Mouse (Mus musculus) MEL (cell line): ENCODE measurements around the gene Cxcr5. TPM values are rescaled to one million over a fixed set of nuclear protein-coding genes. Genes with fewer than 3 reads are reported as not detected.

Source experiments
- DNase-seq: peaks from one replicate; pipeline ENCODE4 v3.0.0; 2011; ENCODE audit warnings: low read depth, low spot score
- H3K27ac ChIP-seq: 2 replicates; pipeline ENCODE4 v1.5.1; 2012; ENCODE audit warnings: low read depth, mild to moderate bottlenecking, control low read depth, low read length, moderate library complexity; ENCODE audit not compliant: control insufficient read depth
- H3K27me3 ChIP-seq, 2 experiments: fragments of 150-350 bp in 1 of 2; sonication (generic) in 1 of 2; 2 replicates each; pipeline ENCODE4 v1.6.1; 2012; ENCODE audit warnings: low read length in 2 of 2, mild to moderate bottlenecking in 2 of 2, improper control_type of control experiment in 1 of 2, moderate library complexity in 1 of 2; ENCODE audit not compliant: insufficient read depth in 2 of 2, control insufficient read depth in 1 of 2
- H3K36me3 ChIP-seq, 2 experiments: 2 replicates each; pipeline ENCODE4 v1.6.1; 2012 to 2014; ENCODE audit warnings: low read length in 2 of 2, improper control_type of control experiment in 1 of 2, inconsistent platforms in 1 of 2, mild to moderate bottlenecking in 1 of 2; ENCODE audit not compliant: insufficient read depth in 2 of 2, control insufficient read depth in 1 of 2
- H3K4me1 ChIP-seq, 2 experiments: fragments of 150-350 bp in 1 of 2; sonication (generic) in 1 of 2; 2 replicates each; pipeline ENCODE4 v1.6.1; 2012; ENCODE audit warnings: low read length in 2 of 2, improper control_type of control experiment in 1 of 2, mild to moderate bottlenecking in 1 of 2; ENCODE audit not compliant: insufficient read depth in 2 of 2, control insufficient read depth in 1 of 2
- H3K4me3 ChIP-seq, 2 experiments: fragments of 150-350 bp in 1 of 2; sonication (generic) in 1 of 2; 2 replicates each; pipeline ENCODE4 v1.5.1; 2012; ENCODE audit warnings: low read depth in 2 of 2, low read length in 2 of 2, mild to moderate bottlenecking in 2 of 2, moderate library complexity in 2 of 2, control low read depth in 1 of 2, improper control_type of control experiment in 1 of 2; ENCODE audit not compliant: control insufficient read depth in 1 of 2, insufficient read depth in 1 of 2
- H3K79me2 ChIP-seq: 2 replicates; pipeline ENCODE4 v1.6.1; 2012; ENCODE audit warnings: mild to moderate bottlenecking, low read length, moderate library complexity; ENCODE audit not compliant: control insufficient read depth, poor library complexity, insufficient read depth
- H3K9ac ChIP-seq: 2 replicates; pipeline ENCODE4 v1.6.1; 2012; ENCODE audit warnings: low read depth, mild to moderate bottlenecking, control low read depth, low read length, moderate library complexity; ENCODE audit not compliant: control insufficient read depth, poor library complexity, severe bottlenecking
- H3K9me3 ChIP-seq: fragments of 150-350 bp; sonication (generic); replicated peaks from 2 replicates; pipeline ENCODE4 v1.6.1; 2012; ENCODE audit warnings: mild to moderate bottlenecking, low read length, improper control_type of control experiment, moderate library complexity; ENCODE audit not compliant: insufficient read depth
- BHLHE40 ChIP-seq: IDR thresholded peaks from 2 replicates; pipeline ENCODE4 v1.6.1; 2012; ENCODE audit warnings: low read depth, mild to moderate bottlenecking, inconsistent platforms, low read length, improper control_type of control experiment, borderline replicate concordance
- CHD1 ChIP-seq: IDR thresholded peaks from 2 replicates; pipeline ENCODE4 v1.6.1; 2012; ENCODE audit warnings: low read depth, mild to moderate bottlenecking, inconsistent platforms, low read length, improper control_type of control experiment
- EP300 ChIP-seq, 2 experiments: IDR thresholded peaks; 2 replicates each; pipeline ENCODE4 v1.6.1; 2011; ENCODE audit warnings: improper control_type of control experiment in 2 of 2, low read length in 2 of 2, low read depth in 1 of 2, mild to moderate bottlenecking in 1 of 2
- ETS1 ChIP-seq: IDR thresholded peaks from 2 replicates; pipeline ENCODE4 v1.6.1; 2012; ENCODE audit warnings: low read depth, mild to moderate bottlenecking, inconsistent platforms, low read length, improper control_type of control experiment, moderate library complexity
- HCFC1 ChIP-seq: IDR thresholded peaks from 2 replicates; pipeline ENCODE4 v1.6.1; 2012; ENCODE audit warnings: low read depth, mild to moderate bottlenecking, inconsistent platforms, low read length, improper control_type of control experiment, moderate library complexity
- MEF2A ChIP-seq: IDR thresholded peaks from 2 replicates; pipeline ENCODE4 v1.6.1; 2014; ENCODE audit warnings: low read depth, mild to moderate bottlenecking, inconsistent platforms, low read length, improper control_type of control experiment; ENCODE audit not compliant: poor library complexity, insufficient replicate concordance, severe bottlenecking; ENCODE audit errors: extremely low read depth
- MYB ChIP-seq: IDR thresholded peaks from 2 replicates; pipeline ENCODE4 v1.6.1; 2011; ENCODE audit warnings: mild to moderate bottlenecking, low read depth, low read length, improper control_type of control experiment
- POLR2AphosphoS5 ChIP-seq: IDR thresholded peaks from 2 replicates; pipeline ENCODE4 v1.6.1; 2012; ENCODE audit warnings: low read depth, borderline replicate concordance, mild to moderate bottlenecking, inconsistent platforms, low read length, moderate library complexity, mixed read lengths
- RAD21 ChIP-seq: IDR thresholded peaks from 2 replicates; pipeline ENCODE4 v1.6.1; 2011; ENCODE audit warnings: mild to moderate bottlenecking, low read depth, low read length, improper control_type of control experiment
- RCOR1 ChIP-seq: IDR thresholded peaks from 2 replicates; pipeline ENCODE4 v1.6.1; 2012; ENCODE audit warnings: low read depth, mild to moderate bottlenecking, inconsistent platforms, low read length, improper control_type of control experiment
- TAL1 ChIP-seq: IDR thresholded peaks from 2 replicates; pipeline ENCODE4 v1.6.1; 2012; ENCODE audit warnings: mild to moderate bottlenecking, inconsistent platforms, low read length, moderate library complexity, mixed read lengths
- TBP ChIP-seq: IDR thresholded peaks from 2 replicates; pipeline ENCODE4 v1.8.0; 2011; ENCODE audit warnings: low read depth, low read length, improper control_type of control experiment
- USF1 ChIP-seq: IDR thresholded peaks from 2 replicates; pipeline ENCODE4 v1.6.1; 2014; ENCODE audit warnings: low read depth, mild to moderate bottlenecking, inconsistent platforms, low read length, improper control_type of control experiment, moderate library complexity
- ZC3H11A ChIP-seq: IDR thresholded peaks from 2 replicates; pipeline ENCODE4 v1.6.1; 2012; ENCODE audit warnings: low read depth, mild to moderate bottlenecking, inconsistent platforms, low read length, improper control_type of control experiment
- ZKSCAN1 ChIP-seq: IDR thresholded peaks from 2 replicates; pipeline ENCODE4 v1.6.1; 2012; ENCODE audit warnings: low read depth, mild to moderate bottlenecking, inconsistent platforms, low read length, improper control_type of control experiment, moderate library complexity
- polyA plus RNA-seq, 2 experiments: library from polyadenylated mRNA; stranded (reverse) in 1 of 2; unstranded in 1 of 2; fragments of >175 nt in 1 of 2; fragments of >200 nt in 1 of 2; gene quantifications; 2 replicates each; pipeline versions ENCODE4 v1.2.1 to v1.2.4; 2012; ENCODE audit warnings: low replicate concordance in 2 of 2, low read depth in 1 of 2; ENCODE audit not compliant: insufficient read length in 2 of 2, insufficient read depth in 1 of 2, missing spikeins in 1 of 2
- total RNA-seq: library from RNA; depleted of rRNA; stranded (reverse); fragments of 300-350 nt; gene quantifications from 2 replicates; pipeline ENCODE4 v1.2.3, GENCODE M21; 2012

The Cxcr5 gene
- total and polyA plus RNA-seq, 3 experiments = 0.18 TPM; not detected in 2

DNA sequence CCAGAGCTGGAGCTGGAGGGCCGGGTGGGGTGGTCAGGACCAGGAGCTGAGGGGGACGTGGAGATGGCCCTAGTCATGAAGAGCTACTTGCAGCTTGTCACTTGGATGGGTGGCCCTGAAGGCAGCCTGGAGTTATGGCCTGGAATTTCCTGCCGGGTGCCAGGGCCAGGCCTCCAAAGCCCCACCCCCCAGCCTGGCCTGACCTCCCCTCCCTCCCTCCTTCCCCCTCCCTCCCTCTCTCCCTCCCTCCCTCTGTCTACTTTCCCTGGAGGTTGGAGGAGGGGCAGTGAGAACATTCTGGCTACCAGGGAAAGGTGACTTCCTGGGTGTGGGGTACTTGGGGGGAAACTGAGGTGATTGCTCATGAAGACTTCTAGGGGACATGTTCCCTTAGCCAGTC lies 75.3 kb downstream of the Cxcr5 start:
- Histone ChIP-seq H3K9ac (no peak overlapping the region), H3K27ac (no peak overlapping the region), H3K36me3 (no peaks in the 10 kb centered on the region), H3K4me3 (no peak overlapping the region), H3K27me3 (no peaks in the 10 kb centered on the region), H3K4me1 (no peaks in the 10 kb centered on the region), H3K9me3 (no peaks in the 10 kb centered on the region), H3K79me2 (peaks cover 4% of the 10 kb centered on the region; the same call in 1 of the 2 replicates)
- no peak for DNase-seq
- no peak for TF ChIP-seq MEF2A

DNA sequence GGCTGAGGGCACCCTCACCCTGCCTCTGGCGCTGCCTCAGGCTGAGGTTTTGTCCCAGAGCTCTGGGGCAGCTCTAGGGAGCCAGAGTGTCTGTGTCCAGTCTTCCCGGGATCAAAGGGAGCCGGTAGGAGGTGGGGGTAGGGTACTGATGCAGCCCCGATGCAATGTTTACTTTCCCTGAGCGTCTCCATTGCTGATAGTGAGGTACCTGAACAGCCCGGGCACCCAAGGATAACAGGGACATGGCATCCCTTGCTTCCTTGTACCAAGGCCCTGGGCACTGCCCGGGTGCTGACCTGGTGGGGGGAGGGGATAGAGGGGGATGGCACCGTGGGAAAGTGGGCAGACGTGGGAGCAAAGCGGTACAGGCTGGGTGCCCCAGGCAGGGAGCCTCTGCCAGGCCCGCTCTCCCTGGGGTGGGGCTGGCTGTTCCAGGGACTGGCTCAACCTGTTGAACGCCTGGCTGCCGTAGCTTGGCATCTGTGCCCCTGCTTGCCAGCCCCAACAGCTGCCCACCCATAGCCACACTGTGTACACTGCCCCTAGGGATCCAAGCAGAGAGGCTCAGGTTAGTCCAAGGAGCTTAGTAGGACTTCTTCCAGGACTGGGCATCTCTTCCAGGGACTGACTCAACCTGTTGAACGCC lies 76.0 kb downstream of the Cxcr5 start:
- Histone ChIP-seq H3K27me3 (no peaks in the 10 kb centered on the region), H3K4me3 (no peak overlapping the region), H3K27ac (no peak overlapping the region), H3K9me3 (no peaks in the 10 kb centered on the region), H3K9ac (no peak overlapping the region), H3K36me3 (no peaks in the 10 kb centered on the region), H3K4me1 (no peaks in the 10 kb centered on the region), H3K79me2 (peaks cover 4% of the 10 kb centered on the region; the same call in 1 of the 2 replicates)
- DNase-seq = no peak
- no peak for TF ChIP-seq RAD21
- no peak for TF ChIP-seq ZKSCAN1
- TF ChIP-seq TBP = no peak
- no peak for TF ChIP-seq ETS1
- no peak for TF ChIP-seq BHLHE40
- TF ChIP-seq CHD1 = no peak
- no peak for TF ChIP-seq MYB
- no peak for TF ChIP-seq EP300 (IDR thresholded peaks at IDR 0.05; ENCODE audit: low read depth in 1 of 2, low read length in 2 of 2)
- no peak for TF ChIP-seq USF1
- no peak for TF ChIP-seq ZC3H11A
- TF ChIP-seq POLR2AphosphoS5 = no peak
- TF ChIP-seq HCFC1 = no peak
- no peak for TF ChIP-seq TAL1
- no peak for TF ChIP-seq RCOR1
